Mouse (Mus musculus) frontal cortex, postnatal 25 days (tissue): Measurements from ENCODE around the gene Psmb3.

Source experiments
- DNase-seq, 2 experiments: peaks; one replicate each; pipeline ENCODE4 v3.0.0; 2022; ENCODE audit warnings: low spot score in 2 of 2

Gene Psmb3

GRCm38 (mm10) chr11:97753277-97753676 is 50.1 kb downstream of the Psmb3 start:
- DNase-seq = peak in 1 of 2 experiments; percentile 30

- no peak for DNase-seq
Measured at GRCm38 (mm10) chr11:97758125-97758524, 54.9 kb downstream of the Psmb3 start.

- no peak for DNase-seq
Measured at GRCm38 (mm10) chr11:97758942-97759341, 55.7 kb downstream of the Psmb3 start.

GRCm38 (mm10) chr11:97761638-97762037 is 58.4 kb downstream of the Psmb3 start:
- DNase-seq = no peak
